Mouse (Mus musculus): ENCODE measurements around the gene Gstcd.

The Gstcd gene

GRCm38 (mm10) chr3:133026977-133027376, 64.9 kb downstream of the Gstcd start:
- no peak for DNase-seq (ENCODE audit: low spot score in 2 of 2)

GRCm38 (mm10) chr3:133007250-133007649, 84.6 kb downstream of the Gstcd start:
- no peak for DNase-seq (ENCODE audit: low spot score in 2 of 2)

DNA sequence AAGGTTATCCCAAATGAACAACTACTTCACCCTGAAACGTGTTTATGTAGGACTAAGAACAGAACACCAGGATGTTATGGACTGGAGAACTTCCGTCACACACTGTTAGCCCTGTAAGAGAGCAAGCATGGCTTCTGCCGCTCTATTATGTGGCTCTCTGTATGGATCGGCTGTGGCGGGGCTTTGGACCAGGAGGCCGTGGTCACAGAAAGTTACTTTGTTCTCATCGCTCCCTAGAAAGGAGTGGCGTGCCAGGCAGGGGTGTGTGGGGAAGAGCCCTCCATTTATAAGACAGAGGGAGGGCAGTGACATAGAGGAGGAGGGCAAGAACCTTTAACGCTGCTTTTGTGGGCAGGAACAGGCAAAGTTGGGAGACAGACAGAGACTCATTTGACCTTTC, 95.5 kb downstream of the Gstcd start:
- DNase-seq (ENCODE audit: low spot score in 2 of 2) = no peak

DNA sequence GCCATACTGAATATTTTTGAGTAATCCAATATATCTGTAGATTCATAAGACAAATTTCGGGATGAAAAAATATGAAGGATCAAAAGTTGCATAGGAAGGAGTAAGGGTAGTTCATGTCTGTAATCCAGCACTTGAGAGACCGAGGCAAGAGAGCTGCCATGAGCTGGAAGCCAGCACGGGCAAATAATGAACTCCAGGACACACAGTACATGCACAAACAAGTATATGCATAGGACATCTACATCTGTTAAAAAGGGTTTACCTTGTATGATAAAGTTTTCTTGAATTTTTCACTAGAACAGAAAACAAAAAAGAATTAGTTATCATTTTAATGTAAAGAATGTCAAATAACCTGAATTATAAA, 95.9 kb downstream of the Gstcd start:
- DNase-seq (ENCODE audit: low spot score in 2 of 2) = no peak

DNA sequence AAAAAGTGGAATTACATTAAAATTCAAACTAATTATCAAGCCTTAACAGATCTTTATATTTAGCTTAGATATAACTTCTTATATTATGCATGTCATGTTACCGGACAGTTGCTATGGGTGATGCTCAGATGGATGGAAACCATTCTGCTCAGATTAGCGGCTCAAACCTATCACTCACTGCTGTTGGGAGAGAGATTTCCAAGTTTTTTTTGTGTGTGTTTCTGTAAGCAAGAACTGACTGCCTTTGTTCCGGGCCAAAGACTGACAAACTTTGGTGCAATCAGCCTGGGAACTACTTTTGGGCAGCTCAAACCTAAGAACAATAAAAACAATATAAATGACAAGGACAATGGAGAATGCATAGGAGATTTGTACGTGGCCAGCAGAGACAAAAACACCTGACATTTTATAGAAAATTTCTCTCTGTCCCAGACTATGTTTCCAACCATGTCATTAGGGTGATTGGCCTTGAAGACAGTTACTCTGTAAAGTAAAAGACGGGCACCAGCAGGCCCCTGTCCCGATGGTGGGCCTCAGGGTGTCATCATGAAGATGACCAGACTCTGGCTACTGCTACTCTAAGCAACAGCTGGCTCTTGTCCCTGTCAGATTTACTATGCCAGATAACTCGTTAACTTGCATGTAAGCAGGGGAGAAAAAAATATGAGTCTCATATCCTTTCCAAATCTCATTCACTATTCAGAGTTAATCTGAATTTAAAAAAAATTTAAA, 96.5 kb downstream of the Gstcd start:
- DNase-seq (ENCODE audit: low spot score in 2 of 2) = no peak

- no peak for DNase-seq (ENCODE audit: low spot score in 2 of 2)
Measured at GRCm38 (mm10) chr3:132986188-132986587, 105.6 kb downstream of the Gstcd start.

GRCm38 (mm10) chr3:132983845-132984485, 107.9 kb downstream of the Gstcd start:
- DNase-seq (ENCODE audit: low spot score in 2 of 2) = no peak

GRCm38 (mm10) chr3:132981968-132982367, 109.9 kb downstream of the Gstcd start:
- DNase-seq (ENCODE audit: low spot score in 2 of 2) = no peak

DNA sequence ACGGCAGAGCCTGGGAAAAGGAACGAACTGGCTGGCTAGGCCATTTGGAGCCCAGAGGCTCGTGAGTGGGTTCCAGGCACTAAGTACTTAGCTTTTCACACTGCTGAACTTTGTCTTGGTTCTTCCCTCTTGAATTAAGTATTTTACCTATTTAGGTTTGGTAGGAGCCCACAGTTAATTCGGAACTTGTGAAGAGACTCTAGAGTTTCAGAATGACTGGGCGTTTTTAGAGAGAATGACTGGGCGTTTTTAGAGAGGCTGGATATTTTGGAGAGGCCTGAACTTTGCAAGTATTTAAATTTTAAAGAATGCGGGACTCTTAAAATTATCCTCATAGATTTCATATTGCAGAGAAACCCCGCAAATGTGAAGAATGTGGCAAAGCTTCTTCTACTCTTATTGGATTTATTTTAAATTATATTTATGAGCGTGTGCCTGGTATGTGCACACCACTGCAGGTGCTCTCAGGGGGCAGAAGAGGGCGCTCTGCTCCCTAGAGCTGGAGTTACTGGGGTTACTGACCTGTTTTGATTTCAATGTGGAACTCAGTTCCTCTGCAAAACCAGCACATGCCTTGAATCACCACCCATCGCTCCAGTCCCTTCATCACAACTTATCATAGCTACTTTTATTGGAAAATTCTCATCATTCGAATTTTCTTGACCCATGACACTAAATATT, 111.9 kb downstream of the Gstcd start:
- no peak for DNase-seq (ENCODE audit: low spot score in 2 of 2)

GRCm38 (mm10) chr3:132966255-132966654, 125.6 kb downstream of the Gstcd start:
- no peak for DNase-seq (ENCODE audit: low spot score in 2 of 2)

- no peak for DNase-seq (ENCODE audit: low spot score in 2 of 2)
Measured at GRCm38 (mm10) chr3:132964715-132965507, 126.9 kb downstream of the Gstcd start.

DNA sequence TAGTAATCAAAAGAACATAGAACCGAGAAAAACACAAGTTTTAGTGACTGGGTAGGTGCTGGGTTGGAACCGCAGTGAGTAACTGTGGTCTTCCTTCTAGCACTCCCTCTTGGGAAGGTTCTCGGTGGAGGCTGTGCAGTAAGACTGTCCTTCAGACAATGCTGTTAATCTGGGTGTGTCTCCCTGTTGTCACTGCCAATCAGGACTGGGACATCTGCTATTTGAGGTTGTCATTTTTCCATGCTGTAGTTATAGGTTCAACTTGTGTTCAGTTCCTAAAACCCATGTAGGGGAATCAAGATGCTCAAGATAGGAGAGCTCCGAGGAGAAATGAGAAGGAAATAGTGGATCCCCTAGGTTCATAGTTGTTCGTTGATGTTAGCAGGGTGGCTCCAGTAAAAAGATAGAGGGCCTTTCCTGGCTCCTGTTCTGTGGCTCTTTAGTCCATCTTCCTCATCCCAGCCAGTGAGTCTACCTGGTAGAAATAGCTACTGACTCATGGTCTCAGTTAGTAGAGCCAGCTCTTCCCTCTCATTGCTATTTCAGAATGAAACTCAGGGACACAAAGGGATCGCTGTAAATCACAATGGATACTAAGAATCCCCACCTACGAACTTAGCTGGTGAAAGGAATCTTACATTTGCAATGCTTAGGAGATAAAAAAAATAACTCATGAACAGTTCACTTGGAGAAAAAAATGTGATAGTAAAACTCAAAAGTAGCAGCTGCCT, 129.0 kb downstream of the Gstcd start:
- no peak for DNase-seq (ENCODE audit: low spot score in 2 of 2)

- no peak for DNase-seq (ENCODE audit: low spot score in 2 of 2)
Measured at GRCm38 (mm10) chr3:132950529-132950880, 141.3 kb downstream of the Gstcd start.

GRCm38 (mm10) chr3:132949791-132950528, 141.9 kb downstream of the Gstcd start, which contains the start of gene Npnt:
Gene Npnt (minus strand): TSS chr3:132950291.
- peak in 1 of 2 experiments; percentile 15 for DNase-seq (ENCODE audit: low spot score in 2 of 2)

- peak in 1 of 2 experiments; percentile 19 for DNase-seq (ENCODE audit: low spot score in 2 of 2)
Measured at GRCm38 (mm10) chr3:132949380-132949790, 142.4 kb downstream of the Gstcd start.

DNA sequence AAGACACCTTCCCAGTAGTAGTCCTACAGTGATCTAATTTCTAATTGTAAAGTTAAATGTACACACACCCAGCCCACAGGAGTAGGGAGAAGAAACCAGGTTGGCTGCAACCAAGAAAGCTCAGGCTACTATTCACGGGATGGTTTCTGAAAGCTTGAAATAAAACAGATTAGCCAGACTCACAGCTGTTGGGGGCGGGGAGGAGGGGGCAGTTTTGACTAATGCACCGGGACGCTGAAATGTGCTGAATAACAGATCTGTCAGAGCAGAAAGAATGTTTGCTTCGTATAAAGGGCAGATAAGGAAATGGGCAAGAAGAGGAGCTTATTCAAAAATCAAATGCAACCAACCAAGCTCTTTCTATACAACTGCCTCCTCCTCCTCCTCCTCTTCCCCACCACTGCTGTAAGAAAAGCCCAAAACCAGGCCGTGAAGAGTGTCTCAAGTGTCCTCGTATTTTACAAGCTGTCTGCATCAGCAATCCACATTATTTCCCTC, 143.5 kb downstream of the Gstcd start:
- no peak for DNase-seq (ENCODE audit: low spot score in 2 of 2)

- no peak for DNase-seq (ENCODE audit: low spot score in 2 of 2)
Measured at GRCm38 (mm10) chr3:132946086-132946485, 145.7 kb downstream of the Gstcd start.

GRCm38 (mm10) chr3:132945669-132946068, 146.2 kb downstream of the Gstcd start:
- no peak for DNase-seq (ENCODE audit: low spot score in 2 of 2)

- no peak for DNase-seq (ENCODE audit: low spot score in 2 of 2)
Measured at GRCm38 (mm10) chr3:132944609-132945008, 147.2 kb downstream of the Gstcd start.

- no peak for DNase-seq (ENCODE audit: low spot score in 2 of 2)
Measured at GRCm38 (mm10) chr3:132944193-132944592, 147.6 kb downstream of the Gstcd start.
